Mouse (Mus musculus): ENCODE data around the gene Scgb2b17.
"Not testable (repeated sequence)": the region's sequence is repeated elsewhere in the genome, so short reads cannot be mapped to it uniquely, and the experiment has no call there.

The Scgb2b17 gene

GRCm38 (mm10) chr7:33056461-33056860 is at the start of gene Scgb2b17:
Gene Scgb2b17 (minus strand): TSS chr7:33056561.
- DNase-seq, result not testable (repeated sequence)

GRCm38 (mm10) chr7:33063149-33063548 is 6.8 kb upstream of the Scgb2b17 start, which contains the start of gene Scgb1b17:
Gene Scgb1b17 (plus strand): TSS chr7:33063449.
- DNase-seq, result not testable (repeated sequence)
